ENCODE assay signal across 8 mouse cellular contexts in the genomic region with DNA sequence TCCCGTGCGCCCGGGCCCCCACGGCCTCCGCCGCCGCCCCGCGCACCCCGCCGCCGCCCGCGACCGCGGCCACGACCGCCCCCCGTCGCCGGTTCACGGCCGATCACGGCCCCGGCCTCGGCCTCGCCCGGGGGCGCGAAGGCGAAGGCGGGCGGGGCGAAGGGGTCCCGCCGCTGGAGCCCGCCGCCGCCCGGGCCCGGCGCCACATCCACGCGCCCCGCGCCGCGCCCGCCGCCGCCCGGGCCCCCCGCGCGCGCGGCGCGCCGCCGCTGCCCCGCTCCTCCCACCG. TPM values are rescaled to one million over a fixed set of nuclear protein-coding genes. Genes with fewer than 3 reads are reported as not detected.
DNase-seq lines count a peak whose midpoint lies in the region; ATAC-seq lines count a peak whose summit lies in the region.

Gene Ski (minus strand): TSS at position 41 of the 289 bp plus-strand sequence.

- H3K4me2 ChIP-seq in heart, embryonic 14.5 days (ENCODE audit: low read length), result peak within 1 kb of the TSS; percentile 98
- H3K4me2 ChIP-seq in neural tube, embryonic 14.5 days (ENCODE audit: low read depth, low read length), result peak within 1 kb of the TSS; percentile 78

- H3K4me3 ChIP-seq in brown adipose tissue, adult 24 weeks (ENCODE audit: insufficient read depth, low read depth, low read length), result peak within 1 kb of the TSS; percentile 73
- H3K4me3 ChIP-seq in heart, embryonic 14.5 days (ENCODE audit: control insufficient read depth in 1 of 2, insufficient read depth in 1 of 2, low read depth in 1 of 2, low read length in 2 of 2), result peak within 1 kb of the TSS; percentile 78 to 79
- peak within 1 kb of the TSS; percentile 83 for H3K4me3 ChIP-seq in neural tube, embryonic 14.5 days (ENCODE audit: low read depth, low read length)

- no peaks in the 10 kb centered on the region for H3K9me3 ChIP-seq in heart, embryonic 14.5 days (ENCODE audit: control insufficient read depth, low read length)
- H3K9me3 ChIP-seq in neural tube, embryonic 14.5 days (ENCODE audit: control insufficient read depth, low read length), result no peaks in the 10 kb centered on the region

- peak within 1 kb of the TSS; percentile 95 for H3K27ac ChIP-seq in brown adipose tissue, adult 24 weeks (replicated peaks; ENCODE audit: low read depth, low read length)
- H3K27ac ChIP-seq in heart, embryonic 14.5 days (replicated peaks in 1 of 2; ENCODE audit: control insufficient read depth in 1 of 2, insufficient read depth in 1 of 2, low read depth in 2 of 2, low read length in 2 of 2), result peak within 1 kb of the TSS; percentile 95 to 96
- peak within 1 kb of the TSS; percentile 98 for H3K27ac ChIP-seq in neural tube, embryonic 14.5 days (ENCODE audit: low read depth, low read length)

- H3K27me3 ChIP-seq in heart, embryonic 14.5 days (ENCODE audit: control insufficient read depth, insufficient read depth, low read length), result no peaks in the 10 kb centered on the region
- no peaks in the 10 kb centered on the region for H3K27me3 ChIP-seq in neural tube, embryonic 14.5 days (ENCODE audit: control insufficient read depth, insufficient read depth, low read length)

- ATAC-seq in heart, embryonic 14.5 days (ENCODE audit: insufficient number of reproducible peaks, insufficient read depth, low FRiP score, low read depth), result no peak
- ATAC-seq in neural tube, embryonic 14.5 days (ENCODE audit: low read depth), result no peak
- no peak for ATAC-seq in erythroid progenitor cell, adult 5-6 weeks (replicated peaks; ENCODE audit: low FRiP score, poor library complexity, severe bottlenecking)

- no peak for DNase-seq in layer of hippocampus, adult 8-10 months (ENCODE audit: low spot score in 2 of 2)
- DNase-seq in layer of hippocampus, adult 9-11 months, result no peak
- no peak for DNase-seq in left cerebral cortex, postnatal 25 days (ENCODE audit: low spot score in 2 of 2)
- DNase-seq in right cerebral cortex, adult 18-20 months, result no peak

- peaks cover 22% of the 10 kb centered on the region for H3K4me1 ChIP-seq in brown adipose tissue, adult 24 weeks (ENCODE audit: control insufficient read depth, insufficient read depth, insufficient read length, low read length)
- peaks cover 32 to 35% of the 10 kb centered on the region in 2 experiments for H3K4me1 ChIP-seq in heart, embryonic 14.5 days (ENCODE audit: control insufficient read depth in 2 of 2, insufficient read depth in 2 of 2, low read length in 2 of 2)
- H3K4me1 ChIP-seq in neural tube, embryonic 14.5 days (ENCODE audit: control insufficient read depth, insufficient read depth, low read length), result peaks cover 33% of the 10 kb centered on the region

- intact Hi-C loops in left cerebral cortex, postnatal 25 days (cut with DNase I), result loop anchor here (2.0 kb wide), 1 partner anchor 26 kb away; the partner anchor contains the start of gene Faap20

- H3K9ac ChIP-seq in heart, embryonic 14.5 days (ENCODE audit: low read length), result peak within 1 kb of the TSS; percentile 87
- H3K9ac ChIP-seq in neural tube, embryonic 14.5 days (replicated peaks; ENCODE audit: low read depth, low read length), result peak within 1 kb of the TSS; percentile 96

- no peaks in the 10 kb centered on the region for H3K36me3 ChIP-seq in heart, embryonic 14.5 days (ENCODE audit: control insufficient read depth, insufficient read depth, low read length)
- H3K36me3 ChIP-seq in neural tube, embryonic 14.5 days (ENCODE audit: control insufficient read depth, insufficient read depth, low read length), result no peaks in the 10 kb centered on the region

- under 1% methylated on average over 23 of the region's 63 CpGs for WGBS in heart, embryonic 14.5 days
- 0% methylated on average over 11 of the region's 63 CpGs for WGBS in neural tube, embryonic 14.5 days

RNA-seq across cellular contexts. Expression of gene Ski, which starts in this region (rescaled TPM):
- total RNA-seq in layer of hippocampus, adult 8-10 months (2022), result 100 to 1,000 TPM; 122 to 130 (median 125) TPM
- polyA plus RNA-seq in brown adipose tissue, adult 24 weeks (2012; ENCODE audit: insufficient read depth, insufficient read length, missing spikeins), result 18.9 and 20.2 TPM in 2 replicates
- 16.2 TPM in 2 replicates for polyA plus RNA-seq in heart, embryonic 14.5 days (2014; fragmentation: Nextera tagmentation; extraction: Ambion mirVana)
- total RNA-seq in left cerebral cortex, postnatal 25 days (2021), result 100 to 1,000 TPM; 111 to 112 TPM
- polyA plus RNA-seq in neural tube, embryonic 14.5 days (2014; fragmentation: Nextera tagmentation; extraction: Ambion mirVana), result 16.8 and 17.7 TPM in 2 replicates
- total RNA-seq in erythroid progenitor cell, adult 5-6 weeks (2015; ENCODE audit: low replicate concordance), result 5.0 and 9.7 TPM in 2 replicates
- 1.7 and 2.7 TPM in 2 replicates for total RNA-seq in erythroid progenitor cell, adult 5-6 weeks (2017; ENCODE audit: low replicate concordance)

Comparison
In these comparisons a context has a peak if more than half of its experiments do, and no peak if none do; other contexts are left out.
1. RNA of gene Ski (total RNA-seq): 122 to 130 TPM in layer of hippocampus, adult 8-10 months and 111 to 112 TPM in left cerebral cortex, postnatal 25 days; 1.7 to 9.7 TPM in erythroid progenitor cell, adult 5-6 weeks; every median in the first group is over 10 times any median in the second.
2. Peak in every context shown above with its lines, with median percentiles within 50 percentile points of each other: H3K27ac ChIP-seq and H3K4me3 ChIP-seq.